Mouse (Mus musculus): ENCODE measurements around the gene Gna11. TPM values are rescaled to one million over a fixed set of nuclear protein-coding genes. Genes with fewer than 3 reads are reported as not detected.

Gna11 gene
- 70.9 and 72.6 TPM in 2 replicates for polyA plus RNA-seq (2016; fragmentation: Nextera tagmentation; extraction: Ambion mirVana)

- Histone ChIP-seq H3K9ac (replicated peaks) (peak within 1 kb of the TSS; percentile 93), H3K4me1 (peaks cover 32% of the 10 kb centered on the region), H3K27me3 (no peaks in the 10 kb centered on the region), H3K4me3 (peak within 1 kb of the TSS; percentile 94), H3K36me3 (no peaks in the 10 kb centered on the region), H3K9me3 (no peaks in the 10 kb centered on the region), H3K4me2 (replicated peaks) (peak within 1 kb of the TSS; percentile 98), H3K27ac (replicated peaks) (peak within 1 kb of the TSS; percentile 88)
- ATAC-seq (ENCODE audit: low FRiP score, low read depth), result peak; percentile 95
- WGBS, result 2% methylated on average over 54 of the region's 59 CpGs
These were observed at the start of gene Gna11 for GRCm38 (mm10) chr10:81545161-81545747. Gene Gna11 (minus strand): TSS chr10:81545190.

- Histone ChIP-seq H3K4me3 (no peak overlapping the region), H3K9me3 (no peaks in the 10 kb centered on the region), H3K4me2 (replicated peaks) (no peak overlapping the region), H3K27me3 (peaks cover 92% of the 10 kb centered on the region), H3K4me1 (peaks cover 26% of the 10 kb centered on the region), H3K9ac (replicated peaks) (no peak overlapping the region), H3K27ac (replicated peaks) (no peak overlapping the region), H3K36me3 (no peaks in the 10 kb centered on the region)
- no peak for ATAC-seq (ENCODE audit: low FRiP score, low read depth)
- WGBS, result 80% methylated on average over 18 of the region's 18 CpGs
These were observed 48.9 kb upstream of the Gna11 start for GRCm38 (mm10) chr10:81593935-81594334.

GRCm38 (mm10) chr10:81593223-81593622, 48.2 kb upstream of the Gna11 start:
- H3K36me3 ChIP-seq, result no peaks in the 10 kb centered on the region
- ATAC-seq (ENCODE audit: low FRiP score, low read depth), result no peak
- 67% methylated on average over 4 of the region's 4 CpGs for WGBS

GRCm38 (mm10) chr10:81592631-81593030, 47.6 kb upstream of the Gna11 start:
- WGBS, result 80% methylated on average over 7 of the region's 7 CpGs
- Histone ChIP-seq H3K27me3 (peaks cover 90% of the 10 kb centered on the region), H3K9me3 (no peaks in the 10 kb centered on the region), H3K4me2 (replicated peaks) (no peak overlapping the region), H3K36me3 (no peaks in the 10 kb centered on the region), H3K27ac (replicated peaks) (no peak overlapping the region), H3K4me1 (peaks cover 23% of the 10 kb centered on the region), H3K9ac (replicated peaks) (no peak overlapping the region), H3K4me3 (no peak overlapping the region)
- no peak for ATAC-seq (ENCODE audit: low FRiP score, low read depth)

More at GRCm38 (mm10) chr10:81593223-81593622, 48.2 kb upstream of the Gna11 start:
- H3K27me3 ChIP-seq, result peaks cover 91% of the 10 kb centered on the region
- peaks cover 26% of the 10 kb centered on the region for H3K4me1 ChIP-seq
- no peak overlapping the region for H3K9ac ChIP-seq (replicated peaks)
- no peaks in the 10 kb centered on the region for H3K9me3 ChIP-seq
- no peak overlapping the region for H3K4me3 ChIP-seq
- no peak overlapping the region for H3K4me2 ChIP-seq (replicated peaks)
- no peak overlapping the region for H3K27ac ChIP-seq (replicated peaks)

GRCm38 (mm10) chr10:81591846-81592245, 46.9 kb upstream of the Gna11 start:
- Histone ChIP-seq H3K27me3 (peaks cover 90% of the 10 kb centered on the region), H3K36me3 (no peaks in the 10 kb centered on the region), H3K9me3 (no peaks in the 10 kb centered on the region), H3K4me2 (replicated peaks) (no peak overlapping the region), H3K9ac (replicated peaks) (no peak overlapping the region), H3K27ac (replicated peaks) (no peak overlapping the region), H3K4me1 (peaks cover 15% of the 10 kb centered on the region), H3K4me3 (no peak overlapping the region)
- no peak for ATAC-seq (ENCODE audit: low FRiP score, low read depth)
- WGBS, result 77% methylated on average over 9 of the region's 9 CpGs

- Histone ChIP-seq H3K36me3 (no peaks in the 10 kb centered on the region), H3K4me3 (no peak overlapping the region), H3K27me3 (peaks cover 82% of the 10 kb centered on the region), H3K9ac (replicated peaks) (no peak overlapping the region), H3K9me3 (no peaks in the 10 kb centered on the region), H3K27ac (replicated peaks) (no peak overlapping the region), H3K4me1 (no peaks in the 10 kb centered on the region), H3K4me2 (replicated peaks) (no peak overlapping the region)
- no peak for ATAC-seq (ENCODE audit: low FRiP score, low read depth)
- WGBS, result 73% methylated on average over 7 of the region's 7 CpGs
These were observed 43.7 kb upstream of the Gna11 start for GRCm38 (mm10) chr10:81588739-81589138.

- Histone ChIP-seq H3K4me2 (replicated peaks) (no peak overlapping the region), H3K9ac (replicated peaks) (no peak overlapping the region), H3K4me3 (no peak overlapping the region), H3K27ac (replicated peaks) (no peak overlapping the region), H3K9me3 (no peaks in the 10 kb centered on the region), H3K4me1 (peaks cover 9% of the 10 kb centered on the region; the same call in 1 of the 2 replicates), H3K27me3 (peaks cover 89% of the 10 kb centered on the region), H3K36me3 (no peaks in the 10 kb centered on the region)
- ATAC-seq (ENCODE audit: low FRiP score, low read depth), result no peak
- WGBS, result 29% methylated on average over 6 of the region's 6 CpGs
These were observed 38.4 kb upstream of the Gna11 start for GRCm38 (mm10) chr10:81583347-81583746.

- Histone ChIP-seq H3K9me3 (no peaks in the 10 kb centered on the region), H3K36me3 (no peaks in the 10 kb centered on the region), H3K27me3 (peaks cover 90% of the 10 kb centered on the region), H3K9ac (replicated peaks) (no peak overlapping the region), H3K4me2 (replicated peaks) (no peak overlapping the region), H3K4me1 (peaks cover 15% of the 10 kb centered on the region), H3K27ac (replicated peaks) (no peak overlapping the region), H3K4me3 (no peak overlapping the region)
- ATAC-seq (ENCODE audit: low FRiP score, low read depth), result no peak
- 63% methylated on average over 25 of the region's 25 CpGs for WGBS
These were observed 35.6 kb upstream of the Gna11 start for GRCm38 (mm10) chr10:81580441-81581070.

GRCm38 (mm10) chr10:81579967-81580366, 35.0 kb upstream of the Gna11 start:
- Histone ChIP-seq H3K4me1 (peaks cover 21% of the 10 kb centered on the region), H3K9ac (replicated peaks) (no peak overlapping the region), H3K27me3 (peaks cover 93% of the 10 kb centered on the region), H3K36me3 (no peaks in the 10 kb centered on the region), H3K27ac (replicated peaks) (no peak overlapping the region), H3K4me3 (no peak overlapping the region), H3K4me2 (replicated peaks) (no peak overlapping the region), H3K9me3 (no peaks in the 10 kb centered on the region)
- WGBS, result 79% methylated on average over 4 of the region's 4 CpGs
- ATAC-seq (ENCODE audit: low FRiP score, low read depth), result no peak

GRCm38 (mm10) chr10:81575695-81576094, 30.7 kb upstream of the Gna11 start:
- Histone ChIP-seq H3K27me3 (peaks cover 87% of the 10 kb centered on the region), H3K27ac (replicated peaks) (peak overlapping the region; percentile 43; the same call in 1 of the 2 replicates), H3K9ac (replicated peaks) (peak overlapping the region; percentile 52), H3K4me2 (replicated peaks) (peak overlapping the region; percentile 63), H3K9me3 (no peaks in the 10 kb centered on the region), H3K36me3 (no peaks in the 10 kb centered on the region), H3K4me3 (peak overlapping the region; percentile 47), H3K4me1 (peaks cover 45% of the 10 kb centered on the region)
- no peak for ATAC-seq (ENCODE audit: low FRiP score, low read depth)
- WGBS, result 2% methylated on average over 6 of the region's 6 CpGs

GRCm38 (mm10) chr10:81575208-81575631, 30.2 kb upstream of the Gna11 start:
- Histone ChIP-seq H3K36me3 (no peaks in the 10 kb centered on the region), H3K27ac (replicated peaks) (peak overlapping the region; percentile 43), H3K9me3 (no peaks in the 10 kb centered on the region), H3K4me1 (peaks cover 50% of the 10 kb centered on the region), H3K27me3 (peaks cover 82% of the 10 kb centered on the region), H3K9ac (replicated peaks) (peak overlapping the region; percentile 52), H3K4me2 (replicated peaks) (peak overlapping the region; percentile 63), H3K4me3 (peak overlapping the region; percentile 47)
- peak; percentile 13; the same call in 1 of the 2 replicates for ATAC-seq (ENCODE audit: low FRiP score, low read depth)
- under 1% methylated on average over 30 of the region's 30 CpGs for WGBS
